Mouse (Mus musculus) liver, embryonic 13.5 days (tissue): ENCODE measurements at regions not wholly inside any gene's neighbourhood (a gene's known extent, or its start where the extent isn't known, plus 50 kb on each side); places are given as distances from the start of the nearest gene placed in this dataset.

Source experiments
- ATAC-seq: fragments of 200-750 bp; cut with Nextera tagmentation; 2 replicates; pipeline ENCODE4 v1.8.0; 2017; ENCODE audit warnings: low read depth, mild to moderate bottlenecking, moderate number of reproducible peaks, moderate library complexity
- DNase-seq: peaks from one replicate; pipeline ENCODE4 v3.0.0; 2022
- H3K27ac ChIP-seq: fragments of 300-500 bp; sonication (generic); 2 replicates; pipeline ENCODE4 v1.5.1; 2015; ENCODE audit warnings: moderate library complexity, mild to moderate bottlenecking, inconsistent platforms
- H3K27me3 ChIP-seq: fragments of 300-500 bp; sonication (generic); 2 replicates; pipeline ENCODE4 v1.6.1; 2015; ENCODE audit warnings: mild to moderate bottlenecking, inconsistent platforms
- H3K36me3 ChIP-seq: fragments of 300-500 bp; sonication (generic); 2 replicates; pipeline ENCODE4 v1.6.1; 2015; ENCODE audit warnings: mild to moderate bottlenecking, inconsistent platforms
- H3K4me1 ChIP-seq: fragments of 300-500 bp; sonication (generic); replicated peaks from 2 replicates; pipeline ENCODE4 v1.6.1; 2015; ENCODE audit warnings: inconsistent platforms
- H3K4me2 ChIP-seq: fragments of 300-500 bp; sonication (generic); 2 replicates; pipeline ENCODE4 v1.6.1; 2015; ENCODE audit warnings: inconsistent platforms, mild to moderate bottlenecking, moderate library complexity
- H3K4me3 ChIP-seq: fragments of 300-500 bp; sonication (generic); replicated peaks from 2 replicates; pipeline ENCODE4 v1.5.1; 2015; ENCODE audit warnings: mild to moderate bottlenecking, inconsistent platforms
- H3K9ac ChIP-seq: fragments of 300-500 bp; sonication (generic); 2 replicates; pipeline ENCODE4 v1.6.1; 2015; ENCODE audit warnings: mild to moderate bottlenecking, inconsistent platforms
- H3K9me3 ChIP-seq: fragments of 300-500 bp; sonication (generic); replicated peaks from 2 replicates; pipeline ENCODE4 v1.6.1; 2016; ENCODE audit warnings: inconsistent platforms
- WGBS: fragments of 180-500 bp; shearing (Covaris S2); methylation state at CpG from one replicate; pipeline ENCODE4 v1.1.7; 2015; ENCODE audit not compliant: insufficient replicate concordance; 5-methylcytosine and 5-hydroxymethylcytosine counted together

GRCm38 (mm10) chr11:84725177-84725792 is 94.0 kb downstream of the Mrm1 start:
- Histone ChIP-seq H3K4me2 (peak overlapping the region; percentile 53), H3K9me3 (no peaks in the 10 kb centered on the region), H3K4me1 (peaks cover 48% of the 10 kb centered on the region), H3K9ac (no peak overlapping the region), H3K4me3 (no peak overlapping the region; the same call in 1 of the 2 replicates), H3K27me3 (peaks cover 31% of the 10 kb centered on the region), H3K36me3 (no peaks in the 10 kb centered on the region), H3K27ac (no peak overlapping the region)
- ATAC-seq (peak; percentile 90), DNase-seq (peak; percentile 57)
- WGBS = 16% methylated on average over 11 of the region's 11 CpGs

- DNase-seq = peak; percentile 20
- Histone ChIP-seq H3K36me3 (no peaks in the 10 kb centered on the region), H3K27me3 (peaks cover 34% of the 10 kb centered on the region), H3K4me1 (peaks cover 48% of the 10 kb centered on the region), H3K27ac (no peak overlapping the region), H3K4me2 (peak overlapping the region; percentile 53), H3K9ac (no peak overlapping the region), H3K9me3 (no peaks in the 10 kb centered on the region), H3K4me3 (no peak overlapping the region)
- 0 out of 2 replicates have a peak, but pooled peaks have one; percentile 34 for ATAC-seq
- 4% methylated on average over 18 of the region's 18 CpGs for WGBS
Measured at GRCm38 (mm10) chr11:84724080-84724479, 95.2 kb downstream of the Mrm1 start.

DNA sequence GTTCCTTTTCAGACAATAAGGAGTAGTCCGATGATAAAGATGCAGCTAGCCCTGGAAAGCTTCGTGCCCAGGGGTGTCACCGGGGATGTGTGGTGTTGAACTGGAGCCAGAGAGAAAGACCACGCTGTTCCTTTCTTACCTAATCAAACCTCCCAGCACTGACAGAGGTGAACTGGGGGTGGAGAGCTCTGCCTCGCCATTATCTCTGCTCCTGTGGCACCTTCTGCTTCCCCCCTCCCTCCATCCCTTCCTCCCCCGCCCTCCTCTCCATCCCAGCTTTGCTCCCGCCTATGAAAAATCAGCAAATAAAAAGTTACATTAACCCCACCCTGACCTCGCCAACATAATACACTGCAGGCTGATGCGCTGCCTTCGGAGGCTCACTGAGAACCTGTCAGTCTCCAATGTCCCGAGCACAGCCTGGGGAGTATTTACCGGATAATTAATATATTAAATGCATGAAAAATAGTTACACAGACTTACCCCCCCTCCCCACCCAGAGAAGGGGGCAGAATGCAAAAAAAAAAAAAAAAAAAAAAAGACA is 96.6 kb downstream of the Mrm1 start:
- no peak overlapping the region for H3K27ac ChIP-seq
- no peak overlapping the region for H3K9ac ChIP-seq
- H3K4me2 ChIP-seq = 0 out of 2 replicates have a peak overlapping the region, but pooled peaks have one; percentile 10
- no peaks in the 10 kb centered on the region for H3K36me3 ChIP-seq
- ATAC-seq (peak; percentile 42), DNase-seq (no peak)
- no peaks in the 10 kb centered on the region for H3K9me3 ChIP-seq
- WGBS = 38% methylated on average over 12 of the region's 12 CpGs
- H3K27me3 ChIP-seq = peaks cover 29% of the 10 kb centered on the region
- peaks cover 48% of the 10 kb centered on the region for H3K4me1 ChIP-seq
- no peak overlapping the region for H3K4me3 ChIP-seq

GRCm38 (mm10) chr11:84721979-84722378 is 97.3 kb downstream of the Mrm1 start:
- no peak overlapping the region for H3K9ac ChIP-seq
- peaks cover 21% of the 10 kb centered on the region for H3K27me3 ChIP-seq
- 27% methylated on average over 3 of the region's 3 CpGs for WGBS
- H3K9me3 ChIP-seq = no peaks in the 10 kb centered on the region
- ATAC-seq (no peak), DNase-seq (no peak)
- peaks cover 48% of the 10 kb centered on the region for H3K4me1 ChIP-seq
- H3K4me2 ChIP-seq = no peak overlapping the region
- H3K4me3 ChIP-seq = no peak overlapping the region
- H3K36me3 ChIP-seq = no peaks in the 10 kb centered on the region
- H3K27ac ChIP-seq = no peak overlapping the region; the same call in 1 of the 2 replicates

GRCm38 (mm10) chr11:84721150-84721549 is 98.2 kb downstream of the Mrm1 start:
- no peak overlapping the region for H3K4me3 ChIP-seq

GRCm38 (mm10) chr11:84719781-84720180 is 99.5 kb downstream of the Mrm1 start:
- H3K4me2 ChIP-seq = no peak overlapping the region
- 65% methylated on average over 1 of the region's 1 CpGs for WGBS
- peaks cover 34% of the 10 kb centered on the region for H3K4me1 ChIP-seq
- no peak overlapping the region for H3K27ac ChIP-seq
- H3K9me3 ChIP-seq = no peaks in the 10 kb centered on the region
- DNase-seq (no peak), ATAC-seq (no peak)
- no peaks in the 10 kb centered on the region for H3K36me3 ChIP-seq
- H3K4me3 ChIP-seq = no peak overlapping the region
- peaks cover 15% of the 10 kb centered on the region for H3K27me3 ChIP-seq
- no peak overlapping the region for H3K9ac ChIP-seq

More at GRCm38 (mm10) chr11:84721150-84721549, 98.2 kb downstream of the Mrm1 start:
- DNase-seq (no peak), ATAC-seq (no peak)
- Histone ChIP-seq H3K9me3 (no peaks in the 10 kb centered on the region), H3K27ac (no peak overlapping the region), H3K27me3 (peaks cover 17% of the 10 kb centered on the region), H3K4me2 (no peak overlapping the region), H3K9ac (no peak overlapping the region), H3K36me3 (no peaks in the 10 kb centered on the region), H3K4me1 (peaks cover 48% of the 10 kb centered on the region)
- WGBS = 70% methylated on average over 2 of the region's 2 CpGs

DNA sequence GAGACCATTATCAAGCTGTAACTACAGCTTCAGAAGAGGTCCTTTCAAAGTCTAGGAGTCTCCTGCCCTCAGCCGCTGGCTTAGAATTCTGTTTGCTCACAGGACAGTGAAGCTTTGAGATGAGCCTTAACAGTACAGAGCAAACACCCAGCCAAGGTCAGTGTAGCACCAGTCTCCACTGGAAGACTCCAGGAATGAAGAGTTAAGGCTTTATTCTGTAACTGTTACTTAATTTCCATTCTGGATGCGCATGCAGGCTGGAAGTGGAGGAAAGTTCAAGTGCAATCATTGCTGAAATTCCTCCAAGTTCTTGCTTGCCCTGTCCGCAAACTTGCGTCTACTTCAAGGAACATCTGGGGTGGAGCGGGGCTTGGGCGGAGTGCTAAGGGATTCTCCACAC is 106.6 kb downstream of the Mrm1 start:
- Histone ChIP-seq H3K9me3 (no peaks in the 10 kb centered on the region), H3K9ac (no peak overlapping the region), H3K27me3 (peaks cover 62% of the 10 kb centered on the region), H3K4me2 (no peak overlapping the region), H3K4me1 (peaks cover 3% of the 10 kb centered on the region; the same call in 1 of the 2 replicates), H3K4me3 (no peak overlapping the region), H3K27ac (no peak overlapping the region), H3K36me3 (no peaks in the 10 kb centered on the region)
- no peak for DNase-seq
- WGBS = 75% methylated on average over 6 of the region's 6 CpGs
- no peak for ATAC-seq

DNA sequence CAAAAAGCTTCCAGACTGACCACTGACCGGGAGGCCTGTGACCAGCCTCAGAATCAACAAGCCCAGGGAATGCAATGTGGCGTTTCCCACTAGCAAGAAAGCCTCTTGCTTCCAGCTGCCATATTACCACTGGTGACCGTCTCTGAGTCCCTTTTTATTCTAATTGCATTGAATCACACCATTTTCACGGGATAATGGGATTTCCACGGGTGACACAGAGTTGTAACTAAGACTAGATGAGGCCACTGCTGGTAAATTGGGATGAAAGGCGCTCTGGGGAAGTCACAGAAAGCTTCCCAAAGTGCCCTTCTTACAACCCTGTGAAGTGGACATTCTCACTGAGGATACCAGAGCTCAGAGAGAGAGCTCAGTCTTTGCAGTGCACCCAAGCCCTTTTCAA is 107.4 kb downstream of the Mrm1 start:
- DNase-seq = no peak
- no peaks in the 10 kb centered on the region for H3K9me3 ChIP-seq
- no peak overlapping the region for H3K9ac ChIP-seq
- ATAC-seq = no peak
- no peaks in the 10 kb centered on the region for H3K36me3 ChIP-seq
- peaks cover 70% of the 10 kb centered on the region for H3K27me3 ChIP-seq
- H3K4me2 ChIP-seq = no peak overlapping the region
- peaks cover 3% of the 10 kb centered on the region; the same call in 1 of the 2 replicates for H3K4me1 ChIP-seq
- no peak overlapping the region for H3K27ac ChIP-seq
- WGBS = 47% methylated on average over 6 of the region's 6 CpGs
- no peak overlapping the region for H3K4me3 ChIP-seq

- Histone ChIP-seq H3K4me2 (no peak overlapping the region), H3K4me3 (no peak overlapping the region), H3K9me3 (no peaks in the 10 kb centered on the region), H3K27ac (no peak overlapping the region), H3K4me1 (peaks cover 10% of the 10 kb centered on the region; the same call in 1 of the 2 replicates), H3K27me3 (peaks cover 72% of the 10 kb centered on the region), H3K36me3 (no peaks in the 10 kb centered on the region), H3K9ac (no peak overlapping the region)
- WGBS = 70% methylated on average over 10 of the region's 10 CpGs
- no peak for ATAC-seq
- DNase-seq = no peak
Measured at GRCm38 (mm10) chr11:84708222-84708730, 111.0 kb downstream of the Mrm1 start.

DNA sequence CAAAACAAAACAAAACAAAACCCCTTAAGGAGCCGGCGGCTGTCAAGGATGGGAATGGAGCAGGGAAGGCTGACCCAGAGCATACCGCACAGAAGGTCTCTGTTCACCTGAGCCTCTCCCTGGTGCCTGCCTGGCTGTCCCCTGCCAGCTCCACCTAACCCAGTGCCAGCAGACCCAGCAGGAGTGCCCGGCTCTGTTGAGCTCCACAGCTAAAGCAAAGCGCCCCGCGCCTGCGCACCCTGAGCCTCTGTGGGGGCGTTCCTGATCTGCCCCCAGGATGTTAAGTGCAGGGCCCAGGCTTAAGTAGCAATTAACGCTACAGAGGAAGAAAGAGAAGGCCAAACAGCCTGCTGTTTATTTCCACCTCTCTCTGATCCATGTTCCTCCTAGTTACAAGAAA is 111.5 kb downstream of the Mrm1 start:
- H3K27ac ChIP-seq = no peak overlapping the region
- peaks cover 67% of the 10 kb centered on the region for H3K27me3 ChIP-seq
- no peak overlapping the region for H3K9ac ChIP-seq
- no peak overlapping the region for H3K4me3 ChIP-seq
- ATAC-seq (no peak), DNase-seq (no peak)
- WGBS = 28% methylated on average over 10 of the region's 10 CpGs
- peaks cover 12% of the 10 kb centered on the region for H3K4me1 ChIP-seq
- no peaks in the 10 kb centered on the region for H3K36me3 ChIP-seq
- H3K4me2 ChIP-seq = no peak overlapping the region
- no peaks in the 10 kb centered on the region for H3K9me3 ChIP-seq

DNA sequence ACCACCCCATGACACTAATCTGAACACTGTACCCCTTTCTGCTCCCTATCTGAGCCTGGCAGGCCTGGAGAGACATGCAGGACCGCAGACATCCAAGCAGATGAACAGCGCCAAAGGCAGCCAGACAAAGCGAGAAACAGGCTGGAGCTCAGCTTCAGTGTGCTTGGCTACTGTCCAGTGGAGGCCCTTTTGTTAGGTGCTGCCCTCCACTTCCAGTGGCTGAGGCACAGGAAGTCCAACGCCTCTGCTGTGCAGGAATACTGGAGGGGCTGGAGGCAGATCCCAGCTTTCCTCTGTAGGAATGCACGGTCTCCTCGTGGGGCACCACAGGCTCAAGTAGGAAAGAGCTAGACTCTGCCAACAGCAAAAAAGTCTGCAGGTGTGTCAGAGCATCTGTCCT is 112.6 kb downstream of the Mrm1 start:
- ATAC-seq = no peak
- peaks cover 23% of the 10 kb centered on the region for H3K4me1 ChIP-seq
- H3K27ac ChIP-seq = no peak overlapping the region
- H3K36me3 ChIP-seq = no peaks in the 10 kb centered on the region
- H3K4me2 ChIP-seq = no peak overlapping the region
- H3K9ac ChIP-seq = no peak overlapping the region
- DNase-seq = no peak
- no peak overlapping the region for H3K4me3 ChIP-seq
- H3K9me3 ChIP-seq = no peaks in the 10 kb centered on the region
- 44% methylated on average over 6 of the region's 6 CpGs for WGBS
- peaks cover 56% of the 10 kb centered on the region for H3K27me3 ChIP-seq
